ENCODE assay signal across 26 mouse cellular contexts in the genomic region with DNA sequence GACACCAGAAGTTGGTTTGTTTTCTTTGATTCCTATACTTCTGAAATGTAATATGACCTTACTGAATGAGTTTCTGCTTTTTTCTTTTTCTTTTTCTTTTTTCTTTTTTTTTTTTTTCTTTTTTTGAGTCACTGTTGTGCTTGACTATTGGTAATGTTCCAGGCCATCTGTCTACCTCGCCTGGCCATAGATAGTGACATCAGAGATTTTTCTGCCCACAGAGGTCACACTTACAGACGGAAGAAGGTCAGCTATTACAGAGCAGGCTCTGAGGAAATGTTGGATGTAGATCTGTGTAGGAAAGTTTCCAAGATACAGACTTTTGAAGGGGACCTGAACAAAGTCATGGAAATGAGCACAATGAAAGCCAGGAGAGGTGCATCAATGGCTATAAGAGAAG.
DNase-seq lines count a peak whose midpoint lies in the region; ATAC-seq and TF ChIP-seq lines count a peak whose summit lies in the region.
"Had no signal": no experiment of that assay in that cellular context is flagged by ENCODE, and none has a peak within 500 bp of the region (broad histone marks: within the 10 kb centered on the region; RNA-seq: fewer than 3 reads in every experiment).

No protein-coding gene starts in this region.

- TF ChIP-seq CTCF in layer of hippocampus, adult 2 months (conservative IDR thresholded peaks at IDR 0.05) = no peak

- no peak overlapping the region for H3K4me3 ChIP-seq in layer of hippocampus, adult 2 months
- H3K4me3 ChIP-seq: gastrocnemius, adult 2 months; heart, adult 2 months; intestine, embryonic 15.5 days; left cerebral cortex, adult 2 months; limb, embryonic 13.5 days; midbrain, embryonic 12.5 days; neural tube, embryonic 13.5 days had no signal

- DNase-seq in layer of hippocampus, adult 2 months (ENCODE audit: low spot score in 2 of 2) = no peak
- DNase-seq in layer of hippocampus, adult 11-12 months (ENCODE audit: low spot score) = no peak
- DNase-seq in cerebellum, adult 11 months = peak; percentile 42
- peak; percentile 85 for DNase-seq in cerebellum, adult 9-10 months
- peak; percentile 53 to 60 for DNase-seq in cerebellum, postnatal 36 days
- no peak for DNase-seq in adrenal gland, postnatal 14 days
- DNase-seq: adrenal gland, postnatal 25 days; gastrocnemius, adult 2 months; gastrocnemius, postnatal 36 days; heart, adult 2 months; heart, postnatal 14 days; kidney, adult 8-10 months; kidney, postnatal 4 days; layer of hippocampus, adult 9-11 months; lung, postnatal 36 days; right cerebral cortex, postnatal 14 days; thymus, postnatal 4 days had no signal

- 0 out of 2 replicates have a peak overlapping the region, but pooled peaks have one; percentile 41 for H3K27ac ChIP-seq in layer of hippocampus, adult 2 months
- H3K27ac ChIP-seq: gastrocnemius, adult 2 months; heart, adult 2 months; intestine, embryonic 15.5 days; kidney, postnatal 0 days; left cerebral cortex, adult 2 months; limb, embryonic 13.5 days; midbrain, embryonic 12.5 days; neural tube, embryonic 13.5 days had no signal

- ATAC-seq in granulocyte monocyte progenitor cell, adult 5-6 weeks (replicated peaks; ENCODE audit: poor library complexity, severe bottlenecking) = no peak
- ATAC-seq: forebrain, embryonic 14.5 days; hindbrain, embryonic 16.5 days; intestine, embryonic 15.5 days had no signal

Comparison
In these comparisons a context has a peak if more than half of its experiments do, and no peak if none do; other contexts are left out.
1. DNase-seq: peak in cerebellum, adult 11 months (single experiment), cerebellum, adult 9-10 months (single experiment) and cerebellum, postnatal 36 days (2 of 2); none in layer of hippocampus, adult 2 months (0 of 2), layer of hippocampus, adult 11-12 months (single experiment) and adrenal gland, postnatal 14 days (single experiment).